Mouse (Mus musculus) frontal cortex, postnatal 14 days (tissue): ENCODE measurements around the gene Tmc7.

Experiments used
- DNase-seq, 2 experiments: peaks; one replicate each; pipeline ENCODE4 v3.0.0; 2022; ENCODE audit warnings: low spot score in 2 of 2

Tmc7 gene

DNA sequence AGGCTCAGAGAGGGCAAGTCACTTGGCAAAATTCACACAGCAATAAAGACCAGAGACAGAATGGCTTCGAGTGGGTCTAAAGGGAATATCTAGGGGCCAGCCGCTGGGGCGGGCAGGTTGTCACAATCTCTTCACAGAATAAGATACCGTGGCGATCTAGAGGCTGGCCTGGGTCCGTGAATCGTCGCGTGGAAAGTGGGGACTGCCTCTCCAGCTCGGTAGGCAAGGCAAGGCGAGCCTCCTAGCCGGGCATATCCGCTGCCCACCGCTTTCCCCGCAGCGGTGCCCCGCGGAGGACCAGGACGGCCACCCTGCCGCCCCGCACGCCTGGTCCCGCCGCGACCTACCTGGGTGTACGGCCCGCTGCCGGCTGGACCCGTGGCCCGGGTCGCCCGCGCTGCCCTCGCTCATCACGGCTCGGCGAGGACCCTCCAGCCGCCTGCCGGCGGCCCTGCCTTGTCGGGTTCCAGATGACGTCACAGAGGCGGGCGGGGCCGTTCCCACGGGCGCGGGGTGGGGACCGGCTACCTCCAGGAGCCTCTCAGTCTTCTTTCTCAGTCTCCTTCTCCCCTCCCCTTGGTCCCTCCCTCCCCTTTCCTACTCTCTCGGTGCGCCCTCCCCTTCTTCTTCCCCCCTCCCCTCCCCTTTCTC is at the start of gene Tmc7:
TSS of gene Tmc7 (minus strand) at position 480 of the 651 bp plus-strand sequence.
- DNase-seq, result peak; percentile 54 to 81

DNA sequence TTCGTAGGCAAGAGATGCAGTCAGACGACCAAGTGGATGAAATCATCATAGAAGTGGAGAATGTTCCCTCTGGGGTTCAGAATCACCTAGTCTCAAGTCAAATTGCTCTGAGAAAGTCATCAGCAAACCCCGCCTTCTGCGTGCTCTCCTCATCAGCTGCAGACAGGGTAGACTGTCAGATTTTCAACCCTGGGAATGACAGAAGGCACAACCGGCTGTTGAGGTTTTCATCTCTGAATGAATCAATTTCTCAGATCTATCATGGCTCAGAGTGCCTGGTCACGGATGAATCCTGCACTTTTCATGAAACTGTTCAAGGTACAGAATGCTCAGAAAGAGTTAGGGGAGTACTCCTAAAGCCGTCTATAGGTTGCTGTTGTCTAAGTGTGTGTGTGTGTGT is 49.4 kb upstream of the Tmc7 start:
- DNase-seq, result no peak

DNA sequence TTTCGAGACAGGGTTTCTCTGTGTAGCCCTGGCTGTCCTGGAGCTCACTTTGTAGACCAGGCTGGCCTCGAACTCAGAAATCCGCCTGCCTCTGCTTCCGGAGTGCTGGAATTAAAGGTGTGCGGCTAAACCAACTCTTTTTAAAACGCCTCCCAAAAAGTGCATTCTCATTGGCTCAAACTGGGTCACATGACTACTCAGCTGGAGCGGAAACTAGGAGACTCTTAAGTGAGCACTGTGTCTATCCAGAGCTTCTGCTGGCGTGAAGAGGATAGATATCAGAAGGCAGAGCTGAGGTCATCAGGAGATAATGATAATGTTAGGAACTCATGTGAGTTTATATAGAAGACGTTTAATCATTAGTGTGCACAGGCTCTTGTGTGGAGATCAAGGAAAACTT is 48.6 kb upstream of the Tmc7 start:
- DNase-seq, result no peak

DNA sequence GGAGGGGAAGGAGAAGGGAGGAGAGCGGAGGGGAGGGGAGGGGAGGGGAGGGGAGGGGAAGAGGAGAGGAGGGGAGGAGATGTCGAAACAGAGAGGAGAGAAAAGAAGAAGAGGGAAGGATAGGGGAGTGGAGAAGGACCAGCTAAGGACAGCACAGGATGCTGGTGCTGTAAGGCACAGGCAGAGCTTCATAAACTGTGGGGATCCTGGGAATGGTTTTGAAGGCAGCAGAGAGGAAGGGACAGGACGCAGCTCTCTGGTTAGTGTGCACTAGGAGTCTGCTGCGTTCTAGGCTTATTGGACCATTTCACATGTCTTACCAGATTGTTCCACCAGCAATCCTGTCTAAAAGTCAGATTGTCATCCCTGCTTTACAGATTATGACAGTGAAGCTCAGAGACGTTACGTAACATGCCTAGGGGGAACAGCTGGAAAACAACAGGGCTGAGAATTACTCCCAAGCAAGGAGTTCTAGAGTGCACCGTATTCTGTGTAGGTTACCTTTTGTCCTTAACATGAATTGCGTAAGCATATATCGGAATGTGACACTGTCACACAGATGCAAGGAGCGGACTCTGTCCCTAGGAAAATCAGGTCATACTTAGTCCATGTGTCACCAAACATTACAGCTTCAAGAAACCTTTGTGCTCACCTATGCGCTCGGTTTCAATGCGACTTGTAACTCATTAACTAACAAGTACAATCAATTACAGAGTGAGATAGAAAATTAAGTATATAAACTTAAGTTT is 43.2 kb upstream of the Tmc7 start:
- no peak for DNase-seq

DNA sequence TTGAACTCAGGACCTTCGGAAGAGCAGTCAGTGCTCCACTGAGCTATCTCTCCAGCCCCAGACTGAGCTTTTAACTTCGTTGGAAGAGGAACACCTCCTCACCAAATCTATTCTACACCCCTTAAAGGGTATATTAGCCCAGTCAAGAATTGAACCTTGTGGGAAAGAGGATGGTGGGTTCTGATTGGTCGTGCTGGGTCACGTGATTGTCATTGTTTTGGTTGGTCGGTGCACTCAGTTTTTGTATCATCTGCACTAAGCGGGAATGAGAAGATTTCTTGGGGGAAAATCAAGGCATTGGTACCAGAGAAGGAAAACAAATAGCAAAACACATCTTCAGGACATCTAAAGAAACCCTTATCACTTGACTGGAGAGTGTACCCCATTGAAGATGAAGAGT is 36.6 kb upstream of the Tmc7 start:
- no peak for DNase-seq

DNA sequence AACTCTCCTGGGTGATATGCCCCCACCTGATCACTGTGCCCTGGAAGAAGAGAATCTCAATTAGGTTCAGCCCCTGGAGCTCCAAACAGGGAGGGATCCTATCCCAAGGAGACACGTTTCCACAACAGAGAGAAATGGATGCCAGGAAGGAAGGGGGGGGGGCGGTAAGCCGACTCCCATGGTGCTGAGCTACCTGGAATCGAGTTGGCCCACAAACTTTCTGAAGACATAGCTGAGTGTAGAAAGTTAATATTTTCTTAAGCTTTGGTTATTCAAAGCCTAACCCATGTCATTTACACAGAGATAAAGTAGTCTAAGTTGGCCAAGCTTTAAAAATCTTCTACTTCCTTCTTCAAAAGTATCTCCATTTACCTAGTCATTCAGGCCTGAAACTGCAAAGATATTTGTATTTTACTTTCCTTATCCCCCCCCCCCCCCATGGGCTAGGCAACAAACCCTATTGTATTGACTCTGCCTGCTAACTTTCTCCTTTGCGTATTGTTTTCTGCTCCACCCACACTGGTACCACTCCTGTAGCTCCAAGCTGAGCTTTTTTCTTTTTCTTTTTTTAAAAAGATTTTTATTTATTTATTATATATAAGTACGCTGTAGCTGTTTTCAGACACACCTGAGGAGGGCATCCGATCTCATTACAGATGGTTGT is 35.8 kb upstream of the Tmc7 start:
- DNase-seq, result no peak

DNA sequence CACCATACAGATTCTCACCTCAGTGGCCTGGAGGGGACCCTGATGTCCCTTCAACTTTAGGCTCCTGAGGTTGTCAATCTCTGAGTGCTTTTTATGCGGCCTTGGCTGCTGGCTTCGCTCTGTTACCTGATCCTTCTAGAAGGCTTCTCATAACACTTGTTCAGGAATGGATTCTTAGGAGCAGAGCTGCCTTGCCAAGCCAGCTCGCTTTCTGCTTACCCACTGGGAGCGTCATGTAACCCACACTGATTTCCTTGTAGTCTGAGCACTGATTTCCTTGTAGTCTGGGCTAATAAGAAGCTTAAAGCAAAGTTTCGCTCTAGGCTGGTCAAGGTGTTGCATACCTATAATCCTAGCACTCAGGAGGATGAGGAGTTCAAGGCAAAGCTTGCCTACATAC is 33.6 kb upstream of the Tmc7 start:
- DNase-seq, result no peak

DNA sequence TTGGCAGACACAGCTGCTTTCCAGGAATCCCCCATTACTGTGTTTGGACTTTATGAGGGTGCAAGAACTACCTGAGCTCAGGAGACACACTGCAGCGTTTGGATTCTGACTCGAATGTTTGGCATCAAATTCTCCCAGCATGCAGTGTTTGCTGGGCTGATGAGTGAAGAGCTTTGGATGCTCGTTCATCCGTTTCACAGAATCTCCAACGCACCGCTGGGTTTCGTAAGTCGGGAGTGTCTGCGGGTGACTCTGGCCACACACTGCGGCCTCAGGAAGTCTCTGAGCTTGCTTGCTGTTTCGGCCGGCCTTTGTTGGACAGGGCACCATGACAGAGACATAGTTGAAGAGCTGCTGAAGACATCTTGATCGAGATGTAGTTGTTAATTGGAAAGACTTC is 29.5 kb upstream of the Tmc7 start:
- no peak for DNase-seq

DNA sequence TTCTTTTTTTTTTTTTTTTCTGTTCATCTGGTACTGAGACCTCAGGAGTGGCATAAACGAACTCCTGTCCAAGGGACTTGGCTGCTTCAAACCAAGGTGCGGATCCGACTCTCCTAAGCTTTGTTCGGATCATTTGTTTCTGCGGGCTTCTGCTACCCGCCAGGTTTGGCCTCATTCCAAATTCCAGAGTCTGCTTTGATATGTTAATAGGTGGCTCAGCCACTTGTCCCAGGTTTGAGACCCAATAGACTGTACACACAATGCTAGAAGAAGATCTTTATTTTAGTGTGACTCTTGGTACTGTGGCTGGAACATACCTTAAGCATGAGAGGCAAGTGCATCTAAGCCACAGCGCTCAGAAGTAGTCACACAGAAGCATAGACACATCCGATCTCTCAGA is 27.4 kb upstream of the Tmc7 start:
- no peak for DNase-seq

DNA sequence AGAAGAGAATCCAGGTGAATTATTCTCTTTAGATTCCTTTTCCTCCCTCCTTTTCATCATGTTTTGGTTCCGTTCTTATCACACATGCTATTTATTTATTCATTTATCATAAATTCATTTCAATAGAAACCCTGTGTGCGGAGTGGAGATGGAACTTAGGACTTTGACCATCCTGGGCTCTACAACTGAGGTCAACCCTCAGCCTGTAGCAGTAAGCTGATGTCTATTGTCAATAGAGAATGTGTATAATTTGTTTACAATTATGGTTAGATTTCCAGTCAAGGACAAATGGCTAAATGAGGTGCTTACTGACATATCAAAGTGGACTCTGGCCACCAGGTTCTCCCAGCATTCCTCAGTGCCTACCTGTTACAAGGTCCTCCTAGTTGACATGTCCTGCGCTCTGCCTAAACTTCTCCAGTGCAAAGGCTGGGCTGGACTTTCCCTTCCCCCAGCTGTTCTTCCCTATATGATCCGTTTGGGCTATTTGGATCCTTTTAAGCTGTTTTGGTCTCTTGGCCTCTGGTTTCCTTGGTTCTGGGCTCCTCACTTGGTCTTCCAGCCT is 26.7 kb upstream of the Tmc7 start:
- no peak for DNase-seq

DNA sequence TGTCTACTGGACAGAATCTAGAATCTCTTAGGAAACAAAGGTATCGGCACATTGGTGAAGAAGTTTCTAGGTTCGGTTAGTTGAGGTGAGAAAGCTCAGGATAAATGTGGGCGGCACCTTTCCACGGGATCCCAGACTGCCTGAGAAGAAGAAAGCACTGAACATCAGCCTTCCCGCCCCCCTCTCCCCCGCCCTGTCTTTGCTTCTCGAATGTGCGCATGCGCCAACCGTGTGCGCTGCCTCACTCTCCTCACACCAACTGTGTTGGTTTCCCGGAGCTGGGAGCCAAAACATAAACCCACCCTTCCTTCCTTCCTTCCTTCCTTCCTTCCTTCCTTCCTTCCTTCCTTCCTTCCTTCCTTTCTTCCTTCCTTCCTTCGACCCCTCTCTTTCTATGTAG is 26.2 kb upstream of the Tmc7 start:
- no peak for DNase-seq

DNA sequence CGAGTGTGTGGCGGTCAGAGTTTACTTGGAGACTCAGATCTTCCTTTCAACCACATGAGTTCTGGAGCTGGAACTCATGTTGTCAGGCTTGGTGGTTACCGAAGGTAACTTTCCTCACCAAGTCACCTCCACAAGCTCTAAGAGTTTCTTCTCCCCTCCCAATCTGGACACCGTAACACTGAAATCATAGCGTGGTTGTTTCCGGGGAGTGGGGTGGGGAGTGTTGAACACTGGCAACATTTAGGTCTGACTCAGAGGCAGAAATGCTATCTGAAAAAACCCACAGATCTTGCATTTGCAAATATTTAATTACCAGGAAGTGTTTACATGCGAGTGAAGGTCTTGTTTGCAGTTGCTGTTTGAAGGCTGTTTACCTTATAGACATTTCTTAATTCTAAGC is 25.3 kb upstream of the Tmc7 start:
- no peak for DNase-seq

DNA sequence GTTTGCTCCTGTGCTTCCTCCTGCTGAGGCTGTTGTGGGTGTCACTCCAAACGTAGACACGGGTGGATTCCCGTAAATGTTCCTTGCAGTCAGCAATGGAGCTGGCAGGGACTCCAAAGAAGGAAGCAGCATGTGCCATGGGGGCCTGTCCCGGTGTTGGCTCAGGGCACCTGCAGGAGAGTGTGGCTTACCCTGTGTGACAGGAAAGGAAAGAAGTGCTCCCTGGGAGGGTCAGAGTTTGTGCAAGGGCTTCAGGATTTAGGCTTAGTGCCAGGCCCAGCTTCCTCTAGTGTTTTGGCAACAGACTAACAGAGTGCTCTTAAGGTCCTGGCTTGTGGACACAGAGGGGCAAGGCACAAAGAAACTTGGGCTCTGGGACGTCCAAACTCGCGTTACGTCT is 20.3 kb upstream of the Tmc7 start:
- DNase-seq, result no peak

DNA sequence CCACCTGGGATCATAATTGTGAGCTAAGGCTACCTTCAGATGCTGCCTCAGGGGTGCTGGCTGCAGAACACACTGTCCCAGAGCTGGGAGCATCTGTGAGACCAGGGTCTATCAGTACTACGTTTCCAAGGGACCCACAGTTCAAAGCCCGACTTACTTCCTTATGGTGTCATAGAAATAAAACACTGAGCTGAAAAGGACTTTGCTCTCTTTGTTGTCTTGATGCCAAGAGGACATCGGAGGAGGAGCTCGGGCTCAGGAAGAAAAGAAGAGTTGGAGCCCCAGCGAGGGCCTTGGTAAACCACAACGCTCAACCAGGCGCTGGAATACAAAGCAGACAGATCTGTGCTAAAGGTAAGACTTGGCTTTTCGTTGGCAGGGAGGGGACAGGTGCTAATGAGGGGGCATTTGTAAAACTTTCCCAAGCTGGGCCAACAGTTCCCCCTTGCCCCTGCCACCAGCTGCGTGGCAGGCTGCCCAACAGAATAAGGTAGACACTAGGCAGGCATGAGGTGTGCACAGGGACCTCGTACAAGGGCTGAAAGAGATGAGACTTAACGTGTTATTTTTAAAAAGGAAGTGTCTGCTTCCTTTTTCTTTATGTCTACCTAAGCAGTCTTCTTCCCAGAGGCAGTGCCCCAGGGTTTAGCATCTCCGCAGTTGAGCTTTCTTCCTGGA is 15.6 kb upstream of the Tmc7 start:
- DNase-seq, result no peak

DNA sequence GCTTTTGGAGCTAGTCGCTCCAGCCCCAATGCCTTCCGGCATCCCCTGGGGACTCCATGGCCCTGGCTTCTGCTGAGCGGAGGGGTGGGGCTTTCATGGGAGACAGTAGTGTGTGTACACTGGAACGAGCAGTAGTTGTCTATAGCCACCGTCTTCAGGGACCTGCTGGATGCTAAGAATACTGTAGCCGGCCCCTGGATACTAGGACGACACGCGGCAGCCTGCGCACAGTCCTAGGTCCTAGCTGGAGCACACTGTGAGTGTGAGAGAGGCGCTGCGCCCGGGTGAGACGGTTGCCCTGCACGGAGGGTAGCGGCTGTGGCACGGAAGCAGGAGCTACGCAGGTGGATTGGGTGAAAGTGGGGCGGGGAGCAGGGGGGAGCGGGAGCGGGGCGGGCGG is 12.7 kb upstream of the Tmc7 start, which contains the start of gene Tmc5:
TSS of gene Tmc5 (plus strand) at position 97 of the 400 bp plus-strand sequence.
- no peak for DNase-seq

DNA sequence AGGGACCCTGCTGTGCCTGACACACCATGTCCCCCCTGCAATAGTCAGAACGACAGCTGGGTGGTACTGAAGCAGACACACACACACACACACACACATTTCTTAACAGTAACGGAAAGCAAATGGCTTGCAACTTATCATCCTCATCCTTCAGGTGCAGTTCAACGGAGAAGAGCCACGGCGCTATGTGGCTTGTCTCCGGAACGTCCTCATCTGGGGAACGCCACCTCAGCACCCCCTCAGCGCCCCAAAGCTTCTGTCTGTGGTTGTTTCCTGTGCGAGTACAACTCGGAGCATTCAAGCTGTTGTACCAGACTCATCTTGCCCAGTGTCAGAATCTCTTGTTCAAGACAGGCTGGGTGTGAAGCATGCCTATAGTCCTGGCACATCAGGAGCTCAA is 11.7 kb upstream of the Tmc7 start:
- no peak for DNase-seq

DNA sequence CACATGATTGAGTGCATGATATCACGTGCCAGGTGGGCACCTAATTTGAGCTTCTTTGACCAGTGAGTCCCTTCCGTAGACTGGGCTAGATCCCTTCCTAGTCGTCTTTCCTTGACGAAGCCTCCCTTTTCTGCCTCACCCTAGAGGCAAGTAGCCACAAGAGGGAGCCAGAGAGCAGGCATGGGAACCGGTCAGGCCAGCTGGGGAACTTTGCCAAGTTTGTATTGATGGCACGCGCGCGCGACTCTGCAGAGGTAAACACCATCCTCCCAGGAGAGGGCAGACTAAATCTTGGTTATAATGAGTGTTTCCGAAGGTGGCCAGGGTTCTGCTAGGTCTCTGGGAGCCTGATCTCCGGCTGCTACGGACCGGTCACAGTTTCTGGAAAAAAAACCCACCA is 10.7 kb upstream of the Tmc7 start:
- DNase-seq, result peak; percentile 83 to 91

DNA sequence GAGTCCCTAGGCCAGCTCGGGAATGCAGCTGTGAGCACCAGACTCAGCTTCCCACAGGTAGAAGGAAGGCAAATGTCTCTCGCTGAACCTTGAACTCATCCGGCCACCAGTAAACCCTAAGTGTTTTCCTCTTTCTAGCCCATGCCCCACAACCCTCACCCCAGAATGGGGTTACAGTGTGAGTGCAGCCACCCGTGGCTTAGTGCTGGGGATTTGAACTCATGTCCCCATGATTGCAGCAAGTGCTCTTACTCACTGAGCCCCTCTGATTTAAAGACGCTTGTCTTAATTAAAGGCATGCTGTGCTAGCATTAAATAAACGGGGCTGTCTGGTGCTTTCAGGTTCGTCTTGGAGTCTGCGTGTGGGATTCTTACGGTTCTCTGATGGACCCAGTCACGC is 10.1 kb upstream of the Tmc7 start:
- no peak for DNase-seq

DNA sequence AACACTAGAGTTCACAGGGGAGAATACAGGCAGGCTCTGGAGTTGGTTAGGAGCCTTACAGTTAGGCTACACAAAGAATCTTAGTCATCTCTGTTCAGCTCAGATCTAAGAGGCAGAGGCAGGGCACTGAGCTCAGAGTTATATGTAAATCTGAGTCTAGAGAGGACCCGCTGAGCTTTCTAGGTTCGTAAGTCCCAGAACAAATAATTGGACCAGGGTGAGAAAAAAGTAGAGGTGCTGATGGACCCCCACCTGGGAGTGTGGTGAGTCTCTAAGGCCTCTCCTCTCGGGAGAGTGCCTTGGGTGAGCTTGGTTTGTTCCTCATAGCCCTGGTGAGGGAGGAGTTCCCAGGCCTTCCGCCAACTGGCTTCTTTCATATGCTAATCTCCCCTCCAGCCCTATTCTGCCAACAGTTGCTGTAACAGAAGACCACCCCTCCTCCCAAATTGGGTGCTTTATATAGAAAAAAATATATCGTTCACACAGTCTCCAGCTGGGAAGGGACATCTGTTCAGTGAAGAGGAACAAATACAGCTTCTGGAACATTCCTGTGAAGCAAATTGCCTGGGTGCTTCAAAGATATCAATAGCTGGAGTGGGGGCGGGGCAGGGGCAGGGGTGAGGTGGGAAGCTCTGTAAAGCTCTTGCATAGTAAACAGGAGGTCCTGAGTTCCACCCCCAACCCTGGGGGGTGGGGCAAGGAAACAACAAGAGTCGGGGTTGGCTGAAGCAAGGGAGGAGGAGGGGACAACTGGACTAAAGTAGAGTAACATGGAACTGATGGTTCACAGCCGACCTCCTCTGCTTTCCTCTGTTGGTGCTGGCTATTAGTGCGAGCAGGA is 9.3 kb upstream of the Tmc7 start:
- peak; percentile 58 to 80 for DNase-seq

DNA sequence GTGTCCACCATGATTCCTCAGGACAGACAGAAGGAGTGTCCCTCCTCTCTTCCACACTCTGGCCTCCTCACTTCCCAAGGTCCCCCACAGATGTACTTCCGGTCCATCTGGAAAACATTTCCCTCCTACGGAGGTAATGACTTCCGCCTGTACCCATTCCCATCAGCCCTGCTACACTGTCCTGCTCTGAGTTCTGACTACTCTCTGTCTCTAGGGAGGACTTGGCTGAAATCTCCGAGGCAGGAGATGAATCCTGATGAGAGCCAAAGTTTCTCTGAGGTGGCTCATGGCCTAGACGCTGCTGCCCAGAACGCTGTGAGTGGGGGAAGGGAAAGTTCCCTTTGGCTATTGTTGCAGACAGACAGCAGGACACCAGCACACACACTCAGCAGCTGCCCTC is 7.6 kb upstream of the Tmc7 start:
- DNase-seq, result no peak

DNA sequence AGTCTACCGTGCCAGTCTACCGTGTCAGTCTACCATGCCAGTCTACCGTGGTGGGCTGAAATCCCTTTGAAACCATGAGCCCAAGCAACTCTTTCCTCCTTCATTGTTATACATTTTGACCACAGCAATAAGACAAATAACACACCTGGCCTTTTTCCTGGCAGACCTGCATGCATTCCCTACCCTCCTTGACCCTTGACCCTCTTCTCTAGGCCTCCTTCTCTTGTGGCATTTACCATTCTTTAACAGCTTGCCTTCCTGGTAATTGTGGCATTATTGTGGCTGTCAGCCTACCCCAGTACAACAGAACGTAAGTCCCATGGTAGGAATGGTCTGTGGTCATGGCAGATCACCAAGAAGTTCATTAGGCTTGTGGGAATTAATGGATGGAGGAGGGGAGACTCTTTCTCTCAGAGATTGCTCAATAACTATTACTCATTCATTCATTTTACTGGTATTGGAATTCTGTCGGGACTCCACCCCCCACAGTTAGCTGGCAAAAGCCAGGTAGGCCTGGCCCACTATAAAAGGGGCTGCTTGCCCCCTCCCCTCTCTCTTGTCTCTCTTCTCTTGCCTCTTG is 6.3 kb upstream of the Tmc7 start:
- DNase-seq, result no peak
